8 mouse cellular contexts compared by ENCODE assay signal in genomic region chr15:93276276-93276675, GRCm38 (mm10). TPM values are rescaled to one million over a fixed set of nuclear protein-coding genes. Genes with fewer than 3 reads are reported as not detected.
A peak's percentile ranks its signal among the peaks of the same experiment; 100 is the strongest.
DNase-seq lines count a peak whose midpoint lies in the region; ATAC-seq lines count a peak whose summit lies in the region.

No protein-coding gene starts in this region.

- peaks cover 12% of the 10 kb centered on the region for H3K36me3 ChIP-seq in limb, embryonic 15.5 days

- no peak for ATAC-seq in limb, embryonic 15.5 days (ENCODE audit: insufficient number of reproducible peaks, low FRiP score, low TSS enrichment, low read depth)

- H3K9me3 ChIP-seq in limb, embryonic 15.5 days: no peaks in the 10 kb centered on the region

- no peaks in the 10 kb centered on the region for H3K27me3 ChIP-seq in limb, embryonic 15.5 days

- peak; percentile 14 for DNase-seq in thymus, postnatal 14 days
- no peak for DNase-seq in thymus, adult 18-20 months
- peak; percentile 54 for DNase-seq in embryo, embryonic 11 days
- DNase-seq in heart, postnatal 4 days: peak; percentile 15
- DNase-seq in neural tube, embryonic 10.5 days (ENCODE audit: extremely low spot score, low spot score): peak; percentile 27
- no peak for DNase-seq in layer of hippocampus, postnatal 36 days
- DNase-seq in thymus, postnatal 25 days: no peak

- peak overlapping the region; percentile 77 for H3K4me3 ChIP-seq in limb, embryonic 15.5 days

- 5% methylated on average over 14 of the region's 14 CpGs for WGBS in limb, embryonic 15.5 days

- no peak overlapping the region; the same call in 1 of the 2 replicates for H3K9ac ChIP-seq in limb, embryonic 15.5 days

- H3K27ac ChIP-seq in limb, embryonic 15.5 days: no peak overlapping the region

- peaks cover 24% of the 10 kb centered on the region for H3K4me1 ChIP-seq in limb, embryonic 15.5 days

- peak overlapping the region; percentile 91 for H3K4me2 ChIP-seq in limb, embryonic 15.5 days

RNA-seq across cellular contexts. Expression of gene Gxylt1, which starts 1.3 kb away (rescaled TPM):
- 10 to 100 TPM; 14.8 to 16.0 TPM for total RNA-seq in heart, postnatal 4 days (2021)
- 10.9 and 13.6 TPM in 2 replicates for polyA plus RNA-seq in limb, embryonic 15.5 days (2015; fragmentation: Nextera tagmentation; extraction: Ambion mirVana)
- 10 to 100 TPM; 11.0 to 11.4 TPM for total RNA-seq in layer of hippocampus, postnatal 36 days (2021)

Comparison
In these comparisons a context has a peak if more than half of its experiments do, and no peak if none do; other contexts are left out.
1. DNase-seq: peak in thymus, postnatal 14 days (single experiment), embryo, embryonic 11 days (single experiment), heart, postnatal 4 days (single experiment) and neural tube, embryonic 10.5 days (single experiment); none in thymus, adult 18-20 months (0 of 2), layer of hippocampus, postnatal 36 days (0 of 2) and thymus, postnatal 25 days (single experiment).